Mouse (Mus musculus): ENCODE measurements around the gene Col13a1.

DNA sequence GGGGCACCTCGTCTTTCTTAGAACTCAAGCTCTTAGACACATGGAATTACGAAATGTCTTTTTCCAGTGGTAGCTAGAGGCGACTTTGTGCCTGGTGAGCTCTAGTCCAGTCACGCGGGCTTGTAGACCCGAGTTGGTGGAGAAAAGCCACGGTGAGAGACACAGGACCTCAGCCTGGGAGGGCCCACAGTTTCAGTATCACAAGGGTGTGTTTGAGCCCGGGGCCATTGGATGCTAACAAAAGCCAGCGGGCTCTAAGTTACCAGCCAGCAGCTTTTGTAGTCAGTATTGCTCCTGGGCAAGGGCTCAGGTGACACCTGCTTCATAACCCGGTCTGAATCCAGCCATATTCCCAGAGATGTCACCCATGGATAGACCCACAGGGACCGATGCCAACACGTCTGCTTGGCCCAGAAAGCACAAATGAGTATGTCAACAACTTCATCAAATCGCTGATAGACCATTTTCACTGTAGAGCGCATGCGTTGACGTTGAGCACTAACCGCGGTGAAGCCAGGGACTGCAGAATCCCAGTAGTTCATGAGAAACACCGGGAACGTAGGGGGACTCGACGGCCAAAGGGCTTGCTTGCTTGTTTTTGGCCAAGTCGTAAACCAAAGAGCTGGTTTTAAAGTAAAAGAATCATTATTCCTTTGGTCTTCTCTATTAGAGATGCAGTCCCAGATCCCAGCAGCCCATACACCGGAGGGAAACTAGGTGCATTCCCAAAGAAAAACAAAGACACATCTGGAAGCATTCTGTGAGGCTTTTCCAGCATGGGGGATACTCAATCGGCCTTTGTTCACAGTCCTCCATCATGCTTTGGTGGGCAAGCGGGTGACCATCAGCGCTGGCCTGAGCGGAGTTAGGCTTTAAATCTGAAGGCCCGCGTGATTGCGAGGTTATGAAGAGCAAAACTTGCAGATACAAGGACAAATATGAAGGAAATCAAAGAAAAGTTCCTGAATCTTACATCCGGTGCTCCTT lies 150.7 kb downstream of the Col13a1 start:
- TF ChIP-seq POLR2A (IDR thresholded peaks at IDR 0.05; ENCODE audit: extremely low read depth, insufficient read depth, low read length) (no peak), CTCF (IDR thresholded peaks at IDR 0.05; ENCODE audit: extremely low read depth, insufficient read depth, low read length) (no peak)

All from cortical plate, adult 2 months (tissue).